Mouse (Mus musculus): ENCODE data around the gene Zfp551. TPM values are rescaled to one million over a fixed set of nuclear protein-coding genes. Genes with fewer than 3 reads are reported as not detected.

Zfp551 gene
- 4.7 TPM for total RNA-seq (2023)

GRCm38 (mm10) chr7:12422245-12422849 lies at the start of gene Zfp551:
TSS of gene Zfp551 (minus strand) at chr7:12422751.

GRCm38 (mm10) chr7:12369173-12369572 lies 53.4 kb downstream of the Zfp551 start, which contains the start of gene Vmn1r84:
TSS of gene Vmn1r84 (minus strand) at chr7:12369273.

Other genes with a start within 250 kb of the Zfp551 start
- not detected for gene Vmn1r80, start 233.5 kb downstream of the Zfp551 start, total RNA-seq (2023)
- gene Vmn1r81, start 154.5 kb downstream of the Zfp551 start, total RNA-seq (2023): 0.06 TPM
- gene Vmn1r82, start 122.3 kb downstream of the Zfp551 start, total RNA-seq (2023): not detected
- not detected for gene Vmn1r83, start 93.3 kb downstream of the Zfp551 start, total RNA-seq (2023)
- gene Vmn1r84, start 53.5 kb downstream of the Zfp551 start, total RNA-seq (2023): not detected
- gene Zfp606, start 55.5 kb upstream of the Zfp551 start, total RNA-seq (2023): 6.4 TPM
- not detected for gene 2900092C05Rik, start 89.8 kb upstream of the Zfp551 start, total RNA-seq (2023)
- gene Vmn2r53, start 186.0 kb upstream of the Zfp551 start, total RNA-seq (2023): 0.06 TPM
- gene Vmn2r54, start 217.6 kb upstream of the Zfp551 start, total RNA-seq (2023): not detected

Data from CD8-positive naive resting alpha-beta T cell, adult 57 days (primary cell).